Mouse (Mus musculus) embryonic fibroblast, embryonic 13.5 days (primary cell): ENCODE results near the gene Abcc8.

Experiments
- CTCF ChIP-seq: IDR thresholded peaks from 2 replicates; pipeline ENCODE4 v1.5.1; 2011; ENCODE audit warnings: mild to moderate bottlenecking, control low read depth, low read length, moderate library complexity, borderline replicate concordance; ENCODE audit not compliant: insufficient read depth
- POLR2A ChIP-seq: IDR thresholded peaks from 2 replicates; pipeline ENCODE4 v1.6.1; 2011; ENCODE audit warnings: low read depth, mild to moderate bottlenecking, control low read depth, low read length, moderate library complexity

DNA sequence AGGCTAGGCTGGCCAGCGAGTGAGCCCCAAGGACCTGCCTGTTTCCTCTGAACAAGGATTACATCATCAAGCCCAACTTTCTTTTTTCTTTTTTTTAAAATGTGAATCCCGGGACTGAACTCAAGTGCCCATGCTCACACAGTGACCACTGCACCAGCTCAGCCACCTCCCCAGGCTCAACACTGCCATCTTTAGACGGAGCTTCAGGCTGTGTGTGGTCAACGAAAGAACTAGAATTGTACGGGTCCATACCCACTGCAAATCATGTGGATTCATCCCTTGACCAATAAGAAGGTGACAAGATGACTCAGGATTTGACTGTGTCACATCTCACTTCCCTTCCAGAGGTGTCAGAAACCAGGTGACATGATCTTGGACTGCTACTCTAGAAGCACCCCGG, 24.9 kb upstream of the Abcc8 start:
- no peak for TF ChIP-seq CTCF
- TF ChIP-seq POLR2A = no peak
